Mouse (Mus musculus) ES-E14 (cell line): ENCODE data around the gene Gm853. TPM values are rescaled to one million over a fixed set of nuclear protein-coding genes. Genes with fewer than 3 reads are reported as not detected.

Source experiments
- DNase-seq: peaks from one replicate; pipeline ENCODE4 v3.0.0-alpha.2; 2013; ENCODE audit warnings: low read depth, low spot score
- H3K27ac ChIP-seq: 2 replicates; pipeline ENCODE4 v1.5.1; 2012; ENCODE audit warnings: low read depth, mild to moderate bottlenecking, low read length, moderate library complexity, mixed read lengths; ENCODE audit not compliant: poor library complexity, insufficient read depth, severe bottlenecking
- H3K36me3 ChIP-seq: 2 replicates; pipeline ENCODE4 v1.6.1; 2012; ENCODE audit warnings: mild to moderate bottlenecking, low read length, moderate library complexity, mixed read lengths; ENCODE audit not compliant: control insufficient read depth, poor library complexity, insufficient read depth, severe bottlenecking
- H3K4me1 ChIP-seq, 2 experiments: fragments of 150-350 bp in 1 of 2; sonication (generic) in 1 of 2; 2 replicates each; pipeline ENCODE4 v1.6.1; 2012; ENCODE audit warnings: low read length in 2 of 2, mild to moderate bottlenecking in 1 of 2, mixed read lengths in 1 of 2; ENCODE audit not compliant: control insufficient read depth in 2 of 2, insufficient read depth in 2 of 2, poor library complexity in 1 of 2
- H3K4me3 ChIP-seq, 2 experiments: fragments of 150-350 bp in 1 of 2; sonication (generic) in 1 of 2; 2 replicates each; pipeline ENCODE4 v1.5.1; 2012; ENCODE audit warnings: low read length in 2 of 2, low read depth in 1 of 2, mild to moderate bottlenecking in 1 of 2, mixed read lengths in 1 of 2; ENCODE audit not compliant: insufficient read depth in 1 of 2, poor library complexity in 1 of 2, severe bottlenecking in 1 of 2
- H3K9ac ChIP-seq: 2 replicates; pipeline ENCODE4 v1.6.1; 2012; ENCODE audit warnings: low read depth, mild to moderate bottlenecking, low read length, mixed read lengths; ENCODE audit not compliant: poor library complexity, insufficient read depth, severe bottlenecking
- H3K9me3 ChIP-seq: fragments of 150-350 bp; sonication (generic); 2 replicates; pipeline ENCODE4 v1.6.1; 2012; ENCODE audit warnings: low read depth, mild to moderate bottlenecking, low read length; ENCODE audit not compliant: control insufficient read depth, insufficient read depth
- CHD2 ChIP-seq: IDR thresholded peaks from 2 replicates; pipeline ENCODE4 v1.6.1; 2014; ENCODE audit warnings: mild to moderate bottlenecking, low read depth, low read length, inconsistent platforms
- HCFC1 ChIP-seq: IDR thresholded peaks from 2 replicates; pipeline ENCODE4 v1.6.1; 2012; ENCODE audit warnings: low read length, inconsistent platforms, borderline replicate concordance; ENCODE audit not compliant: insufficient read depth
- MAFK ChIP-seq: IDR thresholded peaks from 2 replicates; pipeline ENCODE4 v1.6.1; 2014; ENCODE audit warnings: mild to moderate bottlenecking, low read depth, low read length, inconsistent platforms; ENCODE audit not compliant: insufficient read depth
- ZC3H11A ChIP-seq: IDR thresholded peaks from 2 replicates; pipeline ENCODE4 v1.6.1; 2012; ENCODE audit warnings: low read depth, mild to moderate bottlenecking, inconsistent platforms, low read length, borderline replicate concordance
- ZNF384 ChIP-seq: IDR thresholded peaks from 2 replicates; pipeline ENCODE4 v1.6.1; 2012; ENCODE audit warnings: low read depth, low read length, inconsistent platforms
- in situ Hi-C, 2 experiments: fragments of 600-800 bp; cut with MboI; formaldehyde crosslinking; loops; one replicate each; pipeline ENCODE4 v1.15.1; 2025; ENCODE audit warnings: low sequenced_read_pairs in 2 of 2, inconsistent platforms in 1 of 2; ENCODE audit not compliant: unreplicated experiment in 2 of 2
- total RNA-seq: library from RNA; depleted of rRNA; stranded (reverse); fragments of 300-350 nt; gene quantifications from 2 replicates; pipeline ENCODE4 v1.2.3, GENCODE M21; 2012

Gm853 gene
- total RNA-seq, 1 experiment: 0.09 TPM

DNA sequence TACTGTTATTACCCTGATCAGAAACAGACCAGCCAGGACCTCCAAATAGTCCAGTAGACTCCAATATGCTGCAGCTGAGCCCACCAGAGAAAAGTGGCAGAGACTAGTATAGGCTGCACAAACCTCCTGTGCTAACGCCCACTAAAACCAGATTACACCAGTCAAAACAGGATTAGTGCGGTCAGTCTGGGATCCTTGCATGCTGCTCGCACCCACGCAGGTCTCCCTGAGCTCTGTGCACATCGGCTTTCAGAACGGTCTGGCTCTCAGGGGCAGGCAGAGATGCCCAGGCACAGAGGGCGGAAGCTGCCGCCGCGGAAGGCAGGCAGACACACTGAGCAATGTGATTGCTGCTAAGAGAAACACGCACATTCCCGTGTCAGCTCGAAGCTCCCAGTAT, 39.2 kb downstream of the Gm853 start:
- DNase-seq: no peak
- Histone ChIP-seq H3K9me3 (no peaks in the 10 kb centered on the region), H3K27ac (no peak overlapping the region), H3K4me1 (peaks cover 0 to 2% of the 10 kb centered on the region in 2 experiments; a peak in 1 of 4 replicates), H3K9ac (no peak overlapping the region), H3K36me3 (no peaks in the 10 kb centered on the region), H3K4me3 (no peak overlapping the region; a peak in 1 of 4 replicates)
- no peak for TF ChIP-seq CHD2
- no peak for TF ChIP-seq HCFC1
- TF ChIP-seq ZC3H11A: no peak
- no peak for TF ChIP-seq ZNF384
- no peak for TF ChIP-seq MAFK
- in situ Hi-C loops: no loop called here

DNA sequence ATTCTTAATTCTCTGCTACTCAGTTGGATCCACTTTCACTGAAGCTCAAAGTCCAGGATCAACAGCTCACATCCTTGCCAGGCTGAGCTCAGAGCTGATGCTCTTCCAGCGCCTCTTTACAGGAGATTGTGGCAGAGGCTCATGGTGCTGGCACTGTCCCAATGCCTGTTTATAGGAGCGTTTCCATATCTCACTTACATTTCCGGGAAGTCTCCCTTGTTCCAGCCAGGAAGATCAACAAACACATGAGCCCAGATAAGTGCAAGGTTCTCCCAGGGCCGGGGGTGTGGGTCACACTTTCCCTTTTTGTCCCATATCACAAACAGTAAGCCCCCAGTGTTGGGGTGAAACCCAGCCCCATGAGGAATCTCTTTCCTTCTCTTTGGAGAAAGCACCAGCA, 40.3 kb downstream of the Gm853 start:
- TF ChIP-seq ZC3H11A: no peak
- no peak for TF ChIP-seq ZNF384
- TF ChIP-seq CHD2: no peak
- TF ChIP-seq MAFK: no peak
- TF ChIP-seq HCFC1: no peak
- in situ Hi-C loops: no loop called here

DNA sequence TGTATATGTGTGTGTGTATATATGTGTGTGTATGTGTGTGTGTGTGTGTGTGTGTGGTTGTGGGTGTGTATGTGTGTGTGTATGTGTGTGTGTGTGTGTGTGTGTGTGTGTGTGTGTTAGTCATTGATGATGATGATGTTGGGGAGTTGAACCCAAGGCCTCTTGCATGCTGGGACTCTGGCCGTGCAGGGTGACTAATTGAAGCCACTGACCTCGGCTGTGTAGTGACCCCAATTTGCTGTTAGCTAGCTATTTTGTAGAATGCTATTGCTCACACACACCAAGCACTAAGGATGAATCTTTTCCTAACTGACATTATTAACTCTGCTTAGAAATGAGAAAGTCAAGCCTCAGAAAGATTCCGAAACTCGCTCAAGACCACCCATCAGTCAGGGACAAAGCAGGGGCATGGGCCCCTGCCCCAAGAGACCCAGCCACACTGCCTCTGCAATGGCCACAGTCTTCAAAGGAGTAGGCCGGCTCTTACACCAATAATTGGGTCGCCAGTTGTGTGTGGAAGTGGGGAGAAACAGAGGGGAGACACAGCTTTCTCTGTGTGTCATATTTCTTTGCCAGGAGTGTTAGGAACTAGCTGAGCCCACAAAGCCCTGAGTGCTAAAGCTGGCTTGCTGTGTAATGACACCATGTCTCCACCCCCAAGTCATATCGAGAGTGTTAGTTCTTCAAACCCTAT, 41.1 kb downstream of the Gm853 start:
- H3K4me3 ChIP-seq: no peak overlapping the region
- TF ChIP-seq HCFC1: no peak
- peaks cover 0 to 11% of the 10 kb centered on the region in 2 experiments; a peak in 2 of 4 replicates for H3K4me1 ChIP-seq
- no peak overlapping the region for H3K27ac ChIP-seq
- in situ Hi-C loops: no loop called here
- DNase-seq: no peak
- no peaks in the 10 kb centered on the region for H3K9me3 ChIP-seq
- H3K36me3 ChIP-seq: no peaks in the 10 kb centered on the region
- H3K9ac ChIP-seq: no peak overlapping the region

More for the DNA sequence above, 40.3 kb downstream of the Gm853 start:
- Histone ChIP-seq H3K4me1 (peaks cover 0 to 6% of the 10 kb centered on the region in 2 experiments; a peak in 1 of 4 replicates), H3K9ac (no peak overlapping the region), H3K9me3 (no peaks in the 10 kb centered on the region), H3K4me3 (no peak overlapping the region), H3K36me3 (no peaks in the 10 kb centered on the region), H3K27ac (no peak overlapping the region)
- DNase-seq: no peak

DNA sequence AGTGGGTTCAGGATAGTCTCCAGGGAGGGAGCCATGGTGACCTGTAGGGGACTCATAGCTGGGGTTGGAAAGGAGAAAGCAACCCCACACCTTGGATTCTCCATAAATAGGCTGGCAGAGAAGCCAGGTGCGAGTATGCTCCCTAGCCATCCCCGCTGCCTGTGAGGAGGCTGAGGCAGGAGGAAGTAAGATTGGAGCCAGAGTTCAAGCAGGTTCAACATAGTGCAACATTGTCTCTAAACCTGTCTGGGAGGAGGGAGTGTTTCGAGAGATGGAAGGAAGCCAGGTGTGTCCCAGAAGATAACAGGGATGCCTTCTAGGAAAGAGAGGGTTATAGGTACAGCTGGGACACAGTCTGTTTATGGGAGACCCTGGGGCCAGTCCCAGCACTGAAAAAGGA, 42.3 kb downstream of the Gm853 start:
- no peaks in the 10 kb centered on the region for H3K36me3 ChIP-seq
- H3K9me3 ChIP-seq: no peaks in the 10 kb centered on the region
- H3K4me3 ChIP-seq: no peak overlapping the region
- H3K4me1 ChIP-seq: peaks cover 2 to 16% of the 10 kb centered on the region in 2 experiments; a peak in 2 of 4 replicates
- in situ Hi-C loops: no loop called here
- TF ChIP-seq HCFC1 (no peak), CHD2 (no peak), MAFK (no peak), ZC3H11A (no peak), ZNF384 (no peak)
- no peak for DNase-seq
- no peak overlapping the region for H3K9ac ChIP-seq
- no peak overlapping the region for H3K27ac ChIP-seq

DNA sequence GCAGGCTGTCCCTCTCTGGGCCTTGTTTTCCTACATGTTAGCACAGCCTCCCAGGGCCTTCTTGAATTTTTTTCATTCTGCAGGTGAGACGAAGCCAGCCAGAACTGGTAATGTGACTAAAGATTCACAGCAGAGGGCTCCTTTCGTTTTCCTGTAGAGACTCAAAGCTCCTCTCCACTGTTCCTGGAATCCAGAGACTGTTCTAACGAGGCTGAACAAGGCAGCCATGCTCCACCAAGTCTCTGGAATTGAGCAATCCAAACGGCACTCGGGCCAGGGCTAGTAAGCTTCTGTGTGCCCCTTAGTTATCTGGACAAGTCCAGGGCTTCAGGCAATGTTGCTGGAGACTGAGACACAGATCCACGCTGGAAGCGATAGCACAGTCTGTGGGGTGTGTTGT, 44.7 kb downstream of the Gm853 start:
- Histone ChIP-seq H3K27ac (no peak overlapping the region), H3K9me3 (no peaks in the 10 kb centered on the region), H3K4me3 (no peak overlapping the region), H3K9ac (no peak overlapping the region), H3K36me3 (no peaks in the 10 kb centered on the region), H3K4me1 (peaks cover 4 to 23% of the 10 kb centered on the region in 2 experiments; a peak in 3 of 4 replicates)
- in situ Hi-C loops: no loop called here
- DNase-seq: no peak
- TF ChIP-seq ZNF384 (no peak), MAFK (no peak), HCFC1 (no peak), ZC3H11A (no peak), CHD2 (no peak)
